Mouse (Mus musculus): ENCODE measurements around the gene Psma6. TPM values are rescaled to one million over a fixed set of nuclear protein-coding genes. Genes with fewer than 3 reads are reported as not detected.

Gene Psma6
- polyA plus RNA-seq, 1 experiment from 2014 or later: 499 TPM

GRCm38 (mm10) chr12:55463992-55464845, 80.2 kb downstream of the Psma6 start:
- no peak overlapping the region for H3K4me3 ChIP-seq
- H3K27me3 ChIP-seq (ENCODE audit: low read depth, poor library complexity, severe bottlenecking): peaks cover 9% of the 10 kb centered on the region; the same call in 1 of the 2 replicates
- H3K4me1 ChIP-seq: peaks cover 35% of the 10 kb centered on the region
- no peaks in the 10 kb centered on the region for H3K36me3 ChIP-seq
- H3K27ac ChIP-seq: peak overlapping the region; percentile 46; the same call in 1 of the 2 replicates
- DNase-seq (ENCODE audit: low spot score): no peak
- no peaks in the 10 kb centered on the region for H3K9me3 ChIP-seq (replicated peaks)
- 54% methylated on average over 16 of the region's 16 CpGs for WGBS

DNA sequence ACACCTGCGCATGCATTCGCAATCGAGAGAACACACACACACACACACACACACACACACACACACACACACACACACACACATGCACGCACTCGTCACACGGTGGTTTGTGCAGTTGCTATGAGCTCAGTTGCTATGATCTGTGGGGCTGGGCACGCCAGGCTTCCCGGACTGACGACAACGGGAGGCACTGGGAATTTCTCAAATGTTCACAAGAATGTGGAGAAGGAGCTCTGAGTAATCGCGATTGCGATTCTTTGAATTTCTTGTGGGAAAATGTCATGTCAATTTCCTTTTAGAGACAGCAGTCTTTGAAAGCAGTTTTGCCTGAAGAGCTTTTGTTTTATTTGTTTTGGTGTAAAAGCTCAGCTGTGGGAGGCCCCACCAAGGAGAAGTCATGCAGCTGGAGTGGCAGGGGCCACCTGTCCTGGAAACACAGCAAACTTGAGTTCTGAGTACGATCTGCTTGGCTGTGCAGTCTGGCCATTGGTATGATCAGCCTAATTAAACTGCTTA, 80.9 kb downstream of the Psma6 start:
- 85% methylated on average over 14 of the region's 14 CpGs for WGBS
- DNase-seq (ENCODE audit: low spot score): no peak
- Histone ChIP-seq H3K27me3 (ENCODE audit: low read depth, poor library complexity, severe bottlenecking) (peaks cover 9% of the 10 kb centered on the region; the same call in 1 of the 2 replicates), H3K9me3 (replicated peaks) (no peaks in the 10 kb centered on the region), H3K4me3 (no peak overlapping the region), H3K4me1 (peaks cover 40% of the 10 kb centered on the region), H3K36me3 (no peaks in the 10 kb centered on the region), H3K27ac (no peak overlapping the region)

DNA sequence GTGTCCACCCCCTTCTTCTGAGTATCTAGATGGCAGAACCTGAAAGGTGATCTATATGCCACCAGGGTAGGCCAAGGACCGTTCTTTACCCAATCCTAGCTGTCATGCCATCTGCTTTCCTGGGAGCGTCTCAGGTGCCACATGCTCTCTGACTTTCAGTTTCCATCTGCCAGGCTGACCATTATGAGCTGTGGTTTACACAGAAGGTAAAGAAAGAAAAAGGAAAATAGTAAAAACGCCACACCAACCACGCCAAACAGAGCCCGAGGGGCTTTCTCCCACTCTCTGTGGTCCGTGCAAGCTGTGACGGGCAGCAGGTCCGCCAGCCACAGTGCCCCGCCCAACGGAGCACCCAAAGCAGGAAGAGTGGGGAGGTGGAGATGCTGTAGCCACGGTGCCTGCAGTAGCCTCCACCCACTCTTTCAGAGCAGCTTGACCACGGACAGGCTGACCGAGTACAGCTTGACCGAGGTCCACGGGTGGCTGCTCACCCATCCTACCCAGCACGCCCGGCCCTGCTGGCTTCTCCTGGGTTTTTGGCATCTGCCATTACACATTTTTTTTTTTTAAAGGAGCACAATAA, 81.5 kb downstream of the Psma6 start:
- Histone ChIP-seq H3K27me3 (ENCODE audit: low read depth, poor library complexity, severe bottlenecking) (peaks cover 9% of the 10 kb centered on the region; the same call in 1 of the 2 replicates), H3K9me3 (replicated peaks) (no peaks in the 10 kb centered on the region), H3K27ac (no peak overlapping the region), H3K4me1 (peaks cover 46% of the 10 kb centered on the region), H3K4me3 (no peak overlapping the region), H3K36me3 (no peaks in the 10 kb centered on the region)
- 88% methylated on average over 17 of the region's 17 CpGs for WGBS
- no peak for DNase-seq (ENCODE audit: low spot score)

- 84% methylated on average over 7 of the region's 7 CpGs for WGBS
- DNase-seq (ENCODE audit: low spot score): no peak
- no peak overlapping the region for H3K27ac ChIP-seq
Measured at GRCm38 (mm10) chr12:55466088-55466701, 82.2 kb downstream of the Psma6 start.

DNA sequence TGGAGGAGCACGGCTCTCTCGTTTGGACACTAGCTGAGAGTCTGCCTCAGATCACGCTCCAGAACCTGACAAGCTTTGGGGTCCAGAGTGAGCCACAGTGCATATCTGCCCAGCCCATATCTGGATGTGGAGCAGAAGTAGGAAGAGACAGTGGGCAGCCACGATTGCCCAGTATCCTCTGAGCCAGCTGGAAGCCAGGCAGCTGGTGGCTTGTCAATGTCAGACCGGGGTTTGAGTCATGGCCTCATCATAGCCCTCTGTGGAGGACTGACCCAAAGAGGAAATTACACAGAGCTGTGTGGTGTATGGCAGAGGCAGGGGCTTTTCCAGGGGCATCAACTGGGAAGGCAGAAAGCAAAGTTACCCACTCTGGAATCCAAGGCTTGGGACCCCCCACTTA, 82.8 kb downstream of the Psma6 start:
- no peak for DNase-seq (ENCODE audit: low spot score)
- H3K4me3 ChIP-seq: no peak overlapping the region
- no peaks in the 10 kb centered on the region for H3K9me3 ChIP-seq (replicated peaks)
- peaks cover 49% of the 10 kb centered on the region for H3K4me1 ChIP-seq
- H3K36me3 ChIP-seq: no peaks in the 10 kb centered on the region
- no peak overlapping the region for H3K27ac ChIP-seq
- WGBS: 78% methylated on average over 5 of the region's 5 CpGs
- peaks cover 9% of the 10 kb centered on the region; the same call in 1 of the 2 replicates for H3K27me3 ChIP-seq (ENCODE audit: low read depth, poor library complexity, severe bottlenecking)

More at GRCm38 (mm10) chr12:55466088-55466701, 82.2 kb downstream of the Psma6 start:
- no peaks in the 10 kb centered on the region for H3K36me3 ChIP-seq
- H3K9me3 ChIP-seq (replicated peaks): no peaks in the 10 kb centered on the region
- H3K4me3 ChIP-seq: no peak overlapping the region
- peaks cover 9% of the 10 kb centered on the region; the same call in 1 of the 2 replicates for H3K27me3 ChIP-seq (ENCODE audit: low read depth, poor library complexity, severe bottlenecking)
- H3K4me1 ChIP-seq: peaks cover 51% of the 10 kb centered on the region

- DNase-seq (ENCODE audit: low spot score): no peak
- WGBS: 57% methylated on average over 10 of the region's 10 CpGs
- no peak overlapping the region for H3K27ac ChIP-seq
Measured at GRCm38 (mm10) chr12:55467331-55468180, 83.5 kb downstream of the Psma6 start.

More at GRCm38 (mm10) chr12:55467331-55468180, 83.5 kb downstream of the Psma6 start:
- Histone ChIP-seq H3K9me3 (replicated peaks) (no peaks in the 10 kb centered on the region), H3K27me3 (ENCODE audit: low read depth, poor library complexity, severe bottlenecking) (peaks cover 9% of the 10 kb centered on the region; the same call in 1 of the 2 replicates), H3K36me3 (no peaks in the 10 kb centered on the region), H3K4me3 (no peak overlapping the region), H3K4me1 (peaks cover 49% of the 10 kb centered on the region)

Other genes starting within 250 kb of the Psma6 start
- gene Srp54b, start 229.1 kb upstream of the Psma6 start, polyA plus RNA-seq (2016; fragmentation: Nextera tagmentation; extraction: Ambion mirVana): 39.9 and 47.9 TPM in 2 replicates
- gene 1700047I17Rik2, start 184.6 kb upstream of the Psma6 start, polyA plus RNA-seq (2016; fragmentation: Nextera tagmentation; extraction: Ambion mirVana): 2.7 and 3.4 TPM in 2 replicates
- gene Srp54c, start 154.1 kb upstream of the Psma6 start, polyA plus RNA-seq (2016; fragmentation: Nextera tagmentation; extraction: Ambion mirVana): 45.8 and 54.1 TPM in 2 replicates
- gene 1110008L16Rik, start 84.6 kb upstream of the Psma6 start, polyA plus RNA-seq (2016; fragmentation: Nextera tagmentation; extraction: Ambion mirVana): 20.9 and 22.2 TPM in 2 replicates
- gene Ppp2r3c, start 81.2 kb upstream of the Psma6 start, polyA plus RNA-seq (2016; fragmentation: Nextera tagmentation; extraction: Ambion mirVana): 19.6 and 23.3 TPM in 2 replicates
- 38.0 and 56.9 TPM in 2 replicates for gene Nfkbia, start 108.4 kb downstream of the Psma6 start, polyA plus RNA-seq (2016; fragmentation: Nextera tagmentation; extraction: Ambion mirVana)
- not detected in 2 replicates for gene Aldoart2, start 181.0 kb downstream of the Psma6 start, polyA plus RNA-seq (2016; fragmentation: Nextera tagmentation; extraction: Ambion mirVana)
- 0.05 TPM in 1 of 2 replicates, not detected in the other for gene Insm2, start 215.2 kb downstream of the Psma6 start, polyA plus RNA-seq (2016; fragmentation: Nextera tagmentation; extraction: Ambion mirVana)

Data from limb, embryonic 10.5 days (tissue).